Mouse (Mus musculus) kidney, embryonic 16.5 days (tissue): ENCODE measurements around the gene Axin1. TPM values are rescaled to one million over a fixed set of nuclear protein-coding genes. Genes with fewer than 3 reads are reported as not detected.

ENCODE experiments used
- ATAC-seq: fragments of 200-750 bp; cut with Nextera tagmentation; 2 replicates; pipeline ENCODE4 v1.8.0; 2017; ENCODE audit warnings: moderate TSS enrichment; ENCODE audit not compliant: low FRiP score, low TSS enrichment
- H3K27ac ChIP-seq: fragments of 300-500 bp; sonication (generic); 2 replicates; pipeline ENCODE4 v1.5.1; 2014; ENCODE audit warnings: low read length
- H3K27me3 ChIP-seq: fragments of 300-500 bp; sonication (generic); 2 replicates; pipeline ENCODE4 v1.6.1; 2014; ENCODE audit warnings: low read length, control low read depth, mixed read lengths; ENCODE audit not compliant: insufficient read depth
- H3K36me3 ChIP-seq: fragments of 300-500 bp; sonication (generic); 2 replicates; pipeline ENCODE4 v1.6.1; 2014; ENCODE audit warnings: low read length, control low read depth, mixed read lengths; ENCODE audit not compliant: insufficient read depth
- H3K4me1 ChIP-seq: fragments of 300-500 bp; sonication (generic); 2 replicates; pipeline ENCODE4 v1.6.1; 2014; ENCODE audit warnings: low read length, control low read depth, mixed read lengths; ENCODE audit not compliant: insufficient read depth
- H3K4me2 ChIP-seq: fragments of 300-500 bp; sonication (generic); replicated peaks from 2 replicates; pipeline ENCODE4 v1.6.1; 2014; ENCODE audit warnings: low read depth, low read length
- H3K4me3 ChIP-seq: fragments of 300-500 bp; sonication (generic); 2 replicates; pipeline ENCODE4 v1.5.1; 2014; ENCODE audit warnings: mild to moderate bottlenecking, low read length
- H3K9ac ChIP-seq: fragments of 300-500 bp; sonication (generic); replicated peaks from 2 replicates; pipeline ENCODE4 v1.6.1; 2014; ENCODE audit warnings: low read length
- H3K9me3 ChIP-seq: fragments of 300-500 bp; sonication (generic); 2 replicates; pipeline ENCODE4 v1.6.1; 2016; ENCODE audit warnings: low read length, control low read depth
- WGBS: fragments of 180-500 bp; shearing (Covaris S2); extraction: QIAGEN DNeasy Blood & Tissue Kit; methylation state at CpG from one replicate; pipeline ENCODE4 v1.1.7; 2014; 5-methylcytosine and 5-hydroxymethylcytosine counted together
- polyA plus RNA-seq: library from polyadenylated mRNA; unstranded; fragments of >200 nt; fragmentation: Nextera tagmentation; extraction: Ambion mirVana; gene quantifications from 2 replicates; pipeline ENCODE4 v1.2.1, GENCODE M21; 2015

Gene Axin1
- polyA plus RNA-seq, 1 experiment from 2014 or later: 11.7 TPM

- peaks cover 25% of the 10 kb centered on the region for H3K4me1 ChIP-seq
- no peaks in the 10 kb centered on the region for H3K9me3 ChIP-seq
- H3K27me3 ChIP-seq: peaks cover 40% of the 10 kb centered on the region
- H3K27ac ChIP-seq: peak overlapping the region; percentile 7; the same call in 1 of the 2 replicates
- H3K36me3 ChIP-seq: no peaks in the 10 kb centered on the region
- H3K9ac ChIP-seq: no peak overlapping the region
- ATAC-seq: no peak
- WGBS: 80% methylated on average over 17 of the region's 17 CpGs
- H3K4me3 ChIP-seq: no peak overlapping the region
- H3K4me2 ChIP-seq: no peak overlapping the region
These were observed 21.8 kb upstream of the Axin1 start for GRCm38 (mm10) chr17:26116503-26117258.

- Histone ChIP-seq H3K27me3 (peaks cover 17% of the 10 kb centered on the region), H3K9me3 (no peaks in the 10 kb centered on the region), H3K4me3 (no peak overlapping the region), H3K9ac (no peak overlapping the region), H3K36me3 (peaks cover under 1% of the 10 kb centered on the region; the same call in 1 of the 2 replicates), H3K4me2 (no peak overlapping the region), H3K4me1 (peaks cover 26% of the 10 kb centered on the region), H3K27ac (no peak overlapping the region)
- 46% methylated on average over 33 of the region's 33 CpGs for WGBS
- no peak; the same call in 1 of the 2 replicates for ATAC-seq
These were observed 18.4 kb upstream of the Axin1 start for GRCm38 (mm10) chr17:26119766-26120710.

DNA sequence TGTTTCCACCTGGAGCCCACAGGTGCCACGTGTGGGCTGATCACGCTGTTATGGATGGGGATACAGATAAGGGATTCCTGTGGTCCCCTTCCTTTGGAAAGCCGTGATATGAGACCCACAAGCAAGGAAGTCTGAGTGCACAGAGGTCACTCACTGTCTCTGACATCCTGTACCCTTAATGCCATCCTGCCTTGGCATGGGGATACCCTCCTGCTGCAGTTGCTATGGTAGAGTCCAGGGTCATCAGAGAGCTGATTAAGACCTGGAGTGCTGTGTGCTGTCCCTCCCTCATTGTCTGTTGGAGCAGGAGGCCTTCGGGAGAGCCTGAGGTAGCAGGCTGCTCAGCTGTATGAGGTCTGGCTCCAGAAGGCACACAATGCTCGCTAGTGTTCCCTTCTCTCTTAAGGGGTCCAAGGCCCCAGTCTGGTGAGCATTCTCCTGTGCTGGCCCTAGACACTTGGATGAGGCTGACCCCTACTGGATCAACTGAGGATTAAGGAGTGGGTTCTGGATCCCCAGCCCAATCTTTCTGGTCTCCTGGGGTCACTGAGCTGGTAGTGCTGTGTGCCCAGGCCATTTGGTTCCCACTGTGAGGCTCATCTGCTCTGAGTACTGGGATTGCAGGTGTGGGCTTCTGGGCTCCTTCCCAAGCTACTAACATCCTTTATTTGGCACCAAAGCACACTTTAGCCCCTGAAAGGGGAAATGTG lies 15.9 kb upstream of the Axin1 start:
- no peak for ATAC-seq
- H3K4me2 ChIP-seq: no peak overlapping the region
- 65% methylated on average over 5 of the region's 5 CpGs for WGBS
- no peak overlapping the region for H3K9ac ChIP-seq
- no peaks in the 10 kb centered on the region for H3K27me3 ChIP-seq
- H3K4me1 ChIP-seq: peaks cover 16% of the 10 kb centered on the region
- peaks cover 20% of the 10 kb centered on the region for H3K36me3 ChIP-seq
- no peaks in the 10 kb centered on the region for H3K9me3 ChIP-seq
- no peak overlapping the region for H3K4me3 ChIP-seq
- H3K27ac ChIP-seq: no peak overlapping the region

DNA sequence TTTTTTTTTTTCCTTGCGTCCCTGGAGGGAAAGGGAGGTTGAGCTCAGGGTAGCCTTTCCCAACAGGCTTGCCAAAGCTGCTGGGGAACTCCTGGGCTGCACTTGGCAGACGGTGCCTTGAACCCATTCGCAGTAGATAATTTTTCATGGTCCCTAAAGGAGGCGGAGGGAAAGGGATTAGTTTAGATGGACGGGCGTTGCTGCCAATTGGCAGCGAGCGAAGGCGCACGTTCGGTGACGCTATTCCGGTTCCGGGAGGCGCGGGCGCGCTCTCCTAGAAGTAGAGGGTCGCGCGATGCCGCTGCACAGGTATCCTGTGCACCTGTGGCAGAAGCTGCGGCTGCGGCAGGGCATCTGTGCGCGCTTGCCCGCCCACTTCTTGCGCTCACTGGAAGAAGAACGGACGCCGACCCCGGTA lies 15.2 kb upstream of the Axin1 start, which contains the start of gene Mrpl28:
Gene Mrpl28 (plus strand): TSS at position 234 of the 418 bp plus-strand sequence.
- H3K27ac ChIP-seq: peak within 1 kb of the TSS; percentile 35; the same call in 1 of the 2 replicates

DNA sequence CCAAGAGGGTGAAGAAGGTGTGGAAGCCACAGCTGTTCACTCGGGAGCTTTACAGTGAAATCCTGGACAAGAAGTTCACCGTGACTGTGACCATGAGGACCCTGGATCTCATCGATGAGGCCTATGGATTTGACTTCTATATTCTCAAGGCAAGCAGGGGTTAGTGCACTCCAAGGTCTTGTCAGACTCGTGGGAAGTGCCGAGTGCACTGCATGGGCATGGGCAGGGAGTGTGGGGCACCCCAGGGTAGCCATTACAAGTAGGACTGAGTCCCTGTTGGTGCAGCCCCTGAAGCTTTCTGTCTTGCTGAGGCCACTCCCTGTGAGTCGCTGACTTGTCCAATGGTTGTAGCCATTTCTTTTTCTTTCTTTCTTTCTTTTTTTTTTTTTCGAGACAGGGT lies 13.9 kb upstream of the Axin1 start:
- Histone ChIP-seq H3K9ac (peak overlapping the region; percentile 87), H3K27ac (no peak overlapping the region), H3K9me3 (no peaks in the 10 kb centered on the region), H3K4me1 (peaks cover 16% of the 10 kb centered on the region), H3K4me2 (peak overlapping the region; percentile 72), H3K27me3 (no peaks in the 10 kb centered on the region), H3K4me3 (peak overlapping the region; percentile 90), H3K36me3 (peaks cover 37% of the 10 kb centered on the region)
- ATAC-seq: no peak
- 86% methylated on average over 7 of the region's 7 CpGs for WGBS

More for the DNA sequence above, 15.2 kb upstream of the Axin1 start, which contains the start of gene Mrpl28:
- ATAC-seq: peak; percentile 87
- H3K9me3 ChIP-seq: no peaks in the 10 kb centered on the region
- peaks cover 16% of the 10 kb centered on the region for H3K4me1 ChIP-seq
- H3K27me3 ChIP-seq: no peaks in the 10 kb centered on the region
- under 1% methylated on average over 31 of the region's 32 CpGs for WGBS
- peak within 1 kb of the TSS; percentile 90 for H3K4me3 ChIP-seq
- H3K9ac ChIP-seq: peak within 1 kb of the TSS; percentile 87
- peaks cover 27% of the 10 kb centered on the region for H3K36me3 ChIP-seq
- peak within 1 kb of the TSS; percentile 72 for H3K4me2 ChIP-seq

GRCm38 (mm10) chr17:26125226-26125625 lies 13.3 kb upstream of the Axin1 start:
- no peak overlapping the region for H3K9ac ChIP-seq
- H3K36me3 ChIP-seq: peaks cover 43% of the 10 kb centered on the region
- H3K27ac ChIP-seq: no peak overlapping the region
- no peak for ATAC-seq
- H3K9me3 ChIP-seq: no peaks in the 10 kb centered on the region
- H3K27me3 ChIP-seq: no peaks in the 10 kb centered on the region
- H3K4me3 ChIP-seq: no peak overlapping the region
- peaks cover 15% of the 10 kb centered on the region for H3K4me1 ChIP-seq
- H3K4me2 ChIP-seq: no peak overlapping the region
- 88% methylated on average over 10 of the region's 10 CpGs for WGBS

DNA sequence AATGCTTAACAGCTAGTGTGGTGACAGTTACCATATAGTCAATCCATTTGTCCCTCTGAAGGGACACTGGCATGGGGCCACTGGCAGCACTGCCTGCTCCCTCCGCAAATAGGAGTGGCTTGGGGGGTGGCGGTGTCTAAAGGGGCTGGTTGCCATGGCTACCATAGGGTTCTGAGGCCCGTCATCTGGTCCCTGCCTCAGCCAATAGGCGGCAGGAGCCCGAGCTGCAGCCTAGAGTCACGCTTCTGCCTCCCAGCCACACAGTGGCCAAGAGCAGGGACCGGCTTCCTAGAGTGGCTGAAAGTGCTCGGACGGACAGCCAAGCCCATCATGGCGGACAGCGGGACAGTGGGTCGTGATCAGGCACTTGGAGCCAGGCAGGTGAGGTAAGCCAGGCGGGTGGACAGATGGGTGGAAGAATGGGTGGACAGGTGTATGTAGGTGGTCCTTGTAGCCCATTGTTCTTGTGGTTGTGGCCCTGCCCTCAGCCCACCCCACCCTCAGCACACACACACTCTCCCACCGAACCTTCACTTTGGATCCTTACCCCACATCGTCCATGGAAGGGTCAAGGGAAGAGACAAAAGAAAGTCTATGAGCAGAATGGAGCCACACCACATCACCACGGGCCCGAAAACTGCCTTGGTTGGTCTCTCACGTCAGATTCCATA lies 7.3 kb upstream of the Axin1 start:
- H3K9me3 ChIP-seq: no peaks in the 10 kb centered on the region
- ATAC-seq: no peak
- H3K4me3 ChIP-seq: no peak overlapping the region
- H3K27ac ChIP-seq: no peak overlapping the region
- H3K27me3 ChIP-seq: no peaks in the 10 kb centered on the region
- H3K36me3 ChIP-seq: peaks cover 43% of the 10 kb centered on the region
- no peak overlapping the region for H3K4me2 ChIP-seq
- no peaks in the 10 kb centered on the region for H3K4me1 ChIP-seq
- H3K9ac ChIP-seq: no peak overlapping the region
- 84% methylated on average over 18 of the region's 18 CpGs for WGBS

DNA sequence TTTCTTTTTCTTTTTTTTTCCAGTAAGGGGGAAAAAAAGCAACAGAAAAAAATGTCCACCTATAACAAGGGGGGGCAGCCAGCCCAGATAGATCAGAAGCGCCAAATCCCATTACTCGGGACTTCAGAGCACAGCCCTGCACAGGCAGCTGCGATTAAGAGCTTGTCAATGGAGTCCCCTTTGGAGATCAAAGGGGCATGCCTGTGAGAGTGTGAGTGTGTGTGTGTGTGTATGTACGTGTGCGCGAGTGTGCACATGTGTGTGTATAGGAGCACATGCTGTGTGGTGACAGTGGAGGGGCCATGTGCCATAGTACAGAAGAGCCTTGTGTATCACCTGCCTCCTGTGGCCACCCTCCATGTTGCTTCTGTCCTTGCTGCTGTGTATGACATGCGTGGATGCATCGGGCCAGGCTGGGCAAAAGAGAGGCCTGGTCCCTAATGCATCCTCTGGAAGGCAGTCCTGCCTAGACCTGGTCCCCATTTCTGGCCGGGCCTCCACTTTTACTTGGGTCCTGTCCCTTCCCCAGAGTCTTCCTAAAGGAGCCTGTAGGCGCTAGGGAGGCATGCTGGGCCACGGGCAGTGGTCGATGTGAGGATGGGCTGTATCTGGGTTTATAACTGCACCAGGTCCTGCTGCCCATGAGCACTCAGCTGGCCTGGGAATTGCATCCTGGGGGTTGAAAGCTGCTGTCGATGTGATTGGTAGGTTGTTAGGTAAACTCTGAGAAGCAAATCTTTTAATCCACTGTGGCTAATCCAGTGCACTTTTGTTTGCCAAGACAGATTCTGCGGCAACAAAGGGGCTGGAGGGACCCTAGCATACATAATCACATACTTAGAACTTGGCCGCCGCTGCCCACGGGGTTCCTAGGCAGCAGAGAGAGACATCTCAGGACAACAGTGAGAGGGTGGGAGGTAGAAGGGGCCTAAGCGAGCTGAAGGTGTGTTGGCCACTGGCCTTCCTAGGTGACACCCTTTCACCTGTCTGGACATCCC lies 6.3 kb upstream of the Axin1 start:
- no peaks in the 10 kb centered on the region for H3K9me3 ChIP-seq
- no peak for ATAC-seq
- no peak overlapping the region for H3K4me3 ChIP-seq
- H3K36me3 ChIP-seq: peaks cover 34% of the 10 kb centered on the region
- H3K9ac ChIP-seq: no peak overlapping the region
- H3K4me1 ChIP-seq: no peaks in the 10 kb centered on the region
- 93% methylated on average over 18 of the region's 18 CpGs for WGBS
- no peak overlapping the region for H3K27ac ChIP-seq
- no peaks in the 10 kb centered on the region for H3K27me3 ChIP-seq
- H3K4me2 ChIP-seq: no peak overlapping the region
